Mouse (Mus musculus): ENCODE data around the gene Il1rapl1.

DNA sequence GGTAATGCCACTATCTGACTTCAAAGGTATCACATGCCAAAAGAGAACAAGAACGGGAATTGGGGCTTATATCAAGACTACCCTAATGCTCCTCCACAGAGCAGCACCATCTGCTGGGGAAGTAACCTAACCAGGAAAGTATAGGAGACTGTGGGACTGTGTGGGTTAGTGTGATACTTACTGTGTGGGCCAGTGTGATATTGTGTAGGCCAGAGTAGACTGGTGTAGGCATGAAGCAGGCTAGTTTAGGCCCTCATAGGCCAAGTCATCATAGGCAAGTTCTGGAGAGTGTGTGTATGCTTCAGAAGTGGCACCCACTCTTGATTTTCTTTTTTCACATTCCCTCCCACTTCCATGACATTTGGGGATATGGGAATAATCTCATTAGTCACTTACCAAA is 76.5 kb downstream of the Il1rapl1 start:
- no peak for TF ChIP-seq CTCF (IDR thresholded peaks at IDR 0.05; ENCODE audit: low read depth, low read length)
- TF ChIP-seq EP300 (IDR thresholded peaks at IDR 0.05; ENCODE audit: insufficient read depth, low read depth, low read length) = no peak

All from ES-Bruce4 (cell line).